Mouse (Mus musculus) E14TG2a.4 (cell line): ENCODE measurements at regions not wholly inside any gene's neighbourhood (a gene's known extent, or its start where the extent isn't known, plus 50 kb on each side); places are given as distances from the start of the nearest gene placed in this dataset.

Source experiments
- CTCF ChIP-seq: conservative IDR thresholded peaks from 2 replicates; pipeline ENCODE4 v1.5.1; 2014; ENCODE audit warnings: low read length
- NANOG ChIP-seq: IDR thresholded peaks from 2 replicates; pipeline ENCODE4 v1.6.1; 2014; ENCODE audit warnings: borderline replicate concordance, low read length, mixed read lengths
- POU5F1 ChIP-seq: IDR thresholded peaks from 2 replicates; pipeline ENCODE4 v1.6.1; 2014; ENCODE audit warnings: low read length, borderline replicate concordance

DNA sequence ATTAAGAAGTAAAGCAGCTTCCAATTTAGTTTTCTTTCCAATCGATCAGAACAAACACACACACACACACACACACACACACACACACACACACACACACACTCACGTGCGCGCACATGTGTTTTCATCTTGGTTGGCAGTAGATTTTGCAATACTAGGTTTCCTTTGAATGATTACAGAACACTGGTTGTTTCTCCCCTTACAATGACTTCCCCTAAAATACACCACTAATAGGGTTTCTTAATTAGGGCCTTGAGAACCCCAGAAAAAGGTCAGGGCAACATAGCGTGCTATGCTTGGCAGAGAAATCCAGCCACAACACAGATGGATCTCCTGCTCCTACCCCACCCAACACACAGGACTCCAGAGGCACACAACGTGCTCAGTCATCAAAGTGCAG is 56.0 kb upstream of the Satb2 start:
- no peak for TF ChIP-seq CTCF
- no peak for TF ChIP-seq NANOG
- TF ChIP-seq POU5F1, result no peak
